Mouse (Mus musculus) inflammation-experienced regulatory T-cells (primary cell): ENCODE results near the gene Nubp1. TPM values are rescaled to one million over a fixed set of nuclear protein-coding genes. Genes with fewer than 3 reads are reported as not detected.

ENCODE experiments used
- polyA plus RNA-seq, 2 experiments: library from polyadenylated mRNA; unstranded; fragments of 100-300 nt; shearing (Covaris generic); gene quantifications; one replicate each; pipeline ENCODE4 v1.2.1; 2017

Gene Nubp1
- polyA plus RNA-seq: 10 to 100 TPM; 70.8 to 83.2 TPM

GRCm38 (mm10) chr16:10411764-10412746 is at the start of gene Nubp1:
Gene Nubp1 (plus strand): TSS chr16:10411948.

GRCm38 (mm10) chr16:10394699-10395540 is 16.8 kb upstream of the Nubp1 start, which contains the start of gene Tekt5:
Gene Tekt5 (minus strand): TSS chr16:10395490.

GRCm38 (mm10) chr16:10447264-10447594 is 35.5 kb downstream of the Nubp1 start, which contains the start of gene Tvp23a:
Gene Tvp23a (minus strand): TSS chr16:10447362.

Other genes starting within 250 kb of the Nubp1 start
- gene Rpl39l, start 241.7 kb upstream of the Nubp1 start, polyA plus RNA-seq: 1 to 10 TPM in 1 of 2 experiments, under 1 TPM in 1; 0.76 to 1.4 TPM
- 1 to 10 TPM in 1 of 2 experiments, under 1 TPM in 1; 0.33 to 3.0 TPM for gene Atf7ip2, start 219.2 kb upstream of the Nubp1 start, polyA plus RNA-seq
- gene Emp2, start 98.0 kb upstream of the Nubp1 start, polyA plus RNA-seq: under 1 TPM; 0.04 to 0.13 TPM
- not detected for gene Tekt5, start 16.5 kb upstream of the Nubp1 start, polyA plus RNA-seq
- gene Tvp23a, start 35.4 kb downstream of the Nubp1 start, polyA plus RNA-seq: 1 to 10 TPM; 2.7 to 3.1 TPM
- 1 to 10 TPM in 1 of 2 experiments, under 1 TPM in 1; 0.87 to 5.6 TPM for gene Ciita, start 68.1 kb downstream of the Nubp1 start, polyA plus RNA-seq
- gene Dexi, start 131.1 kb downstream of the Nubp1 start, polyA plus RNA-seq: 10 to 100 TPM; 34.4 to 37.8 TPM
- gene Clec16a, start 133.4 kb downstream of the Nubp1 start, polyA plus RNA-seq: 10 to 100 TPM; 25.1 to 29.0 TPM